12 mouse cellular contexts compared by ENCODE assay signal in genomic region chr11:79669947-79670346, GRCm38 (mm10).
DNase-seq lines count a peak whose midpoint lies in the region; ATAC-seq and TF ChIP-seq lines count a peak whose summit lies in the region.
"Had no signal": no experiment of that assay in that cellular context is flagged by ENCODE, and none has a peak within 500 bp of the region (broad histone marks: within the 10 kb centered on the region; RNA-seq: fewer than 3 reads in every experiment).

No protein-coding gene starts in this region.

- peak overlapping the region; percentile 56; the same call in 1 of the 2 replicates for H3K27ac ChIP-seq in forebrain, embryonic 12.5 days
- H3K27ac ChIP-seq in forebrain, postnatal 0 days (ENCODE audit: low read depth, low read length), result no peak overlapping the region
- peak overlapping the region; percentile 80 for H3K27ac ChIP-seq in left cerebral cortex, adult 2 months
- peak overlapping the region; percentile 83 for H3K27ac ChIP-seq in embryonic facial prominence, embryonic 15.5 days (replicated peaks)
- H3K27ac ChIP-seq in neural tube, embryonic 13.5 days (replicated peaks), result peak overlapping the region; percentile 43; the same call in 1 of the 2 replicates
- no peak overlapping the region for H3K27ac ChIP-seq in intestine, embryonic 15.5 days

- intact Hi-C loops in left cerebral cortex, adult 2 months (cut with DNase I), result no loop called here
- intact Hi-C loops in left cerebral cortex, postnatal 10 days (cut with DNase I), result no loop called here

- H3K4me3 ChIP-seq in forebrain, embryonic 12.5 days (replicated peaks), result no peak overlapping the region
- no peak overlapping the region for H3K4me3 ChIP-seq in forebrain, postnatal 0 days (ENCODE audit: low read depth, low read length)
- H3K4me3 ChIP-seq in left cerebral cortex, adult 2 months, result no peak overlapping the region
- no peak overlapping the region for H3K4me3 ChIP-seq in embryonic facial prominence, embryonic 15.5 days (replicated peaks)
- H3K4me3 ChIP-seq in neural tube, embryonic 13.5 days, result no peak overlapping the region
- H3K4me3 ChIP-seq in intestine, embryonic 15.5 days (replicated peaks), result no peak overlapping the region

- H3K4me2 ChIP-seq in forebrain, embryonic 12.5 days, result no peak overlapping the region
- H3K4me2 ChIP-seq in forebrain, postnatal 0 days (ENCODE audit: low read depth), result no peak overlapping the region
- H3K4me2 ChIP-seq in embryonic facial prominence, embryonic 15.5 days (replicated peaks), result no peak overlapping the region
- H3K4me2 ChIP-seq in neural tube, embryonic 13.5 days, result no peak overlapping the region
- H3K4me2 ChIP-seq in intestine, embryonic 15.5 days (replicated peaks), result no peak overlapping the region

- DNase-seq in forebrain, postnatal 0 days, result no peak
- no peak for DNase-seq in left cerebral cortex, adult 2 months (ENCODE audit: extremely low spot score in 1 of 2, low spot score in 2 of 2)
- DNase-seq in left cerebral cortex, postnatal 10 days (ENCODE audit: extremely low spot score in 1 of 2, low spot score in 2 of 2), result no peak
- DNase-seq in cerebellum, adult 9-10 months, result no peak
- DNase-seq: adrenal gland, postnatal 14 days; B cell, adult 2 months; cerebellum, adult 11 months; heart, postnatal 36 days had no signal

- no peak overlapping the region for H3K9ac ChIP-seq in forebrain, embryonic 12.5 days
- no peak overlapping the region for H3K9ac ChIP-seq in forebrain, postnatal 0 days
- no peak overlapping the region for H3K9ac ChIP-seq in embryonic facial prominence, embryonic 15.5 days
- H3K9ac ChIP-seq in neural tube, embryonic 13.5 days, result no peak overlapping the region
- H3K9ac ChIP-seq in intestine, embryonic 15.5 days, result no peak overlapping the region

- H3K4me1 ChIP-seq in forebrain, embryonic 12.5 days, result peaks cover 40% of the 10 kb centered on the region
- peaks cover 4% of the 10 kb centered on the region; the same call in 1 of the 2 replicates for H3K4me1 ChIP-seq in forebrain, postnatal 0 days (ENCODE audit: insufficient read depth)
- peaks cover 42% of the 10 kb centered on the region for H3K4me1 ChIP-seq in embryonic facial prominence, embryonic 15.5 days
- peaks cover 38% of the 10 kb centered on the region for H3K4me1 ChIP-seq in neural tube, embryonic 13.5 days (replicated peaks)
- H3K4me1 ChIP-seq in intestine, embryonic 15.5 days (replicated peaks), result peaks cover 15% of the 10 kb centered on the region

- no peaks in the 10 kb centered on the region for H3K27me3 ChIP-seq in forebrain, embryonic 12.5 days
- no peaks in the 10 kb centered on the region for H3K27me3 ChIP-seq in forebrain, postnatal 0 days (ENCODE audit: insufficient read depth, low read length)
- H3K27me3 ChIP-seq in embryonic facial prominence, embryonic 15.5 days, result no peaks in the 10 kb centered on the region
- no peaks in the 10 kb centered on the region for H3K27me3 ChIP-seq in neural tube, embryonic 13.5 days
- no peaks in the 10 kb centered on the region for H3K27me3 ChIP-seq in intestine, embryonic 15.5 days (replicated peaks)

- no peak for TF ChIP-seq CTCF in forebrain, postnatal 0 days (IDR thresholded peaks at IDR 0.05; ENCODE audit: low read depth)
- no peak for TF ChIP-seq CTCF in left cerebral cortex, adult 2 months (IDR thresholded peaks at IDR 0.05)

- 69% methylated on average over 3 of the region's 3 CpGs for WGBS in forebrain, embryonic 12.5 days
- 68% methylated on average over 3 of the region's 3 CpGs for WGBS in forebrain, postnatal 0 days
- WGBS in embryonic facial prominence, embryonic 15.5 days, result 21% methylated on average over 3 of the region's 3 CpGs
- WGBS in neural tube, embryonic 13.5 days, result 62% methylated on average over 3 of the region's 3 CpGs
- 18% methylated on average over 3 of the region's 3 CpGs for WGBS in intestine, embryonic 15.5 days

- no peaks in the 10 kb centered on the region for H3K9me3 ChIP-seq in forebrain, embryonic 12.5 days
- no peaks in the 10 kb centered on the region for H3K9me3 ChIP-seq in forebrain, postnatal 0 days (ENCODE audit: low read length)
- H3K9me3 ChIP-seq in embryonic facial prominence, embryonic 15.5 days (replicated peaks), result no peaks in the 10 kb centered on the region
- H3K9me3 ChIP-seq in neural tube, embryonic 13.5 days, result no peaks in the 10 kb centered on the region
- no peaks in the 10 kb centered on the region for H3K9me3 ChIP-seq in intestine, embryonic 15.5 days

- H3K36me3 ChIP-seq in forebrain, embryonic 12.5 days (replicated peaks), result no peaks in the 10 kb centered on the region
- H3K36me3 ChIP-seq in forebrain, postnatal 0 days (ENCODE audit: insufficient read depth), result no peaks in the 10 kb centered on the region
- no peaks in the 10 kb centered on the region for H3K36me3 ChIP-seq in embryonic facial prominence, embryonic 15.5 days
- H3K36me3 ChIP-seq in neural tube, embryonic 13.5 days, result no peaks in the 10 kb centered on the region
- H3K36me3 ChIP-seq in intestine, embryonic 15.5 days, result no peaks in the 10 kb centered on the region

- no peak for ATAC-seq in forebrain, embryonic 12.5 days (ENCODE audit: low FRiP score)
- no peak for ATAC-seq in forebrain, postnatal 0 days
- ATAC-seq in embryonic facial prominence, embryonic 15.5 days (ENCODE audit: insufficient number of reproducible peaks, low FRiP score, low TSS enrichment, low read depth), result no peak
- no peak for ATAC-seq in neural tube, embryonic 13.5 days (ENCODE audit: low read depth)
- ATAC-seq in intestine, embryonic 15.5 days, result no peak

Comparison
In these comparisons a context has a peak if more than half of its experiments do, and no peak if none do; other contexts are left out.
1. H3K27ac ChIP-seq: peak in forebrain, embryonic 12.5 days (single experiment), left cerebral cortex, adult 2 months (single experiment), embryonic facial prominence, embryonic 15.5 days (single experiment) and neural tube, embryonic 13.5 days (single experiment); none in forebrain, postnatal 0 days (single experiment) and intestine, embryonic 15.5 days (single experiment).